Mouse (Mus musculus): ENCODE results near the gene Llgl1. TPM values are rescaled to one million over a fixed set of nuclear protein-coding genes. Genes with fewer than 3 reads are reported as not detected.
A peak's percentile ranks its signal among the peaks of the same experiment; 100 is the strongest.

Llgl1 gene
- polyA plus RNA-seq, 1 experiment from 2014 or later = 101 TPM

DNA sequence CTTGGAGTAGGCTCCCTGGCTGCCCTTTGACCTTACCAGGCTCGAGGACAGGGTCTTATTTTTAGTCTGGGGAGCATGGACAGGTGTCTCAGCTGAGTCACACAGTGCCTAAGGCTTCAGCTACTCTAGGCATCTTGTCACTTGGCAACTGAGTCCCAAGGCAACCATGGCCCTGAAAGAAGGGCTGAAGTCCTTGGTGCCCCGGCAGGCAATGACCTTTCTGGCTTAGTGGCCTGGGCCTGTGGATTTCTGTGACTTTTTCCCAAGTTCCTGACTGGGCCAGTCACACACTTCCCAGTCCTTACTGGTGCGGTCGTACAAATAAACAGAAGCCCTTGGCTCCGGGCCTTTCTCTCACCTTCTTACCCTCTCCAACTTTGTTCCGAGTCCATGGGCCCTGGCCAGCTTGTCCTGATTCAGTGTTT is 29.7 kb downstream of the Llgl1 start:
- 83% methylated on average over 6 of the region's 6 CpGs for WGBS
- no peaks in the 10 kb centered on the region for H3K27me3 ChIP-seq (replicated peaks)
- H3K4me2 ChIP-seq (replicated peaks) = peak overlapping the region; percentile 81
- peaks cover 30% of the 10 kb centered on the region for H3K36me3 ChIP-seq
- no peak for ATAC-seq (ENCODE audit: low FRiP score, low read depth)
- H3K4me3 ChIP-seq = 0 out of 2 replicates have a peak overlapping the region, but pooled peaks have one; percentile 91
- H3K9me3 ChIP-seq = no peaks in the 10 kb centered on the region
- H3K27ac ChIP-seq = no peak overlapping the region
- peaks cover 37% of the 10 kb centered on the region for H3K4me1 ChIP-seq
- no peak overlapping the region for H3K9ac ChIP-seq

DNA sequence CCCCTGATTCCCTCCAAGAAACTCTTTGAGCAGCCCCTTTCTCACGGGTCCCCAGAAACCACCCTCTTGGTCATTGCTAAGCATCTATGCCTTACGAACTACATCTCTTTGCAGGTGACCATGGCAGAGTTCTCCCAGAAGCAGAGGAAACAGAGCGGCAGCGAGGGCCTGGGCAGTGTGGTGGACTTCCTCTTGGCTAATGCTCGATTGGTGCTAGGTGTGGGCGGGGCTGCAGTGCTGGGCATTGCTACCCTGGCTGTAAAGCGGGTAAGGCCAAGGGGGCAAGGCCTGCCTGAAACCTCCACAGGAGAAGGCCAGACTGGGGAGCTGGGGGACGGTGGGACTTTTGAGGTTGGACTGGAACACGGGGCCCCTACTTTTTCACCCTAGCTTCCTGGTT is 30.6 kb downstream of the Llgl1 start:
- no peaks in the 10 kb centered on the region for H3K9me3 ChIP-seq
- ATAC-seq (ENCODE audit: low FRiP score, low read depth) = no peak
- no peak overlapping the region for H3K4me2 ChIP-seq (replicated peaks)
- no peaks in the 10 kb centered on the region for H3K27me3 ChIP-seq (replicated peaks)
- WGBS = 85% methylated on average over 9 of the region's 9 CpGs
- no peak overlapping the region for H3K9ac ChIP-seq
- no peak overlapping the region for H3K4me3 ChIP-seq
- peaks cover 34% of the 10 kb centered on the region for H3K4me1 ChIP-seq
- peaks cover 25% of the 10 kb centered on the region for H3K36me3 ChIP-seq
- H3K27ac ChIP-seq = no peak overlapping the region

GRCm38 (mm10) chr11:60731251-60731650 is 31.7 kb downstream of the Llgl1 start:
- Histone ChIP-seq H3K9ac (0 out of 2 replicates have a peak overlapping the region, but pooled peaks have one; percentile 21), H3K27me3 (replicated peaks) (no peaks in the 10 kb centered on the region), H3K9me3 (no peaks in the 10 kb centered on the region), H3K4me2 (replicated peaks) (no peak overlapping the region), H3K4me1 (peaks cover 26% of the 10 kb centered on the region), H3K4me3 (no peak overlapping the region), H3K36me3 (peaks cover 25% of the 10 kb centered on the region), H3K27ac (no peak overlapping the region)
- WGBS = 92% methylated on average over 14 of the region's 14 CpGs
- no peak for ATAC-seq (ENCODE audit: low FRiP score, low read depth)

DNA sequence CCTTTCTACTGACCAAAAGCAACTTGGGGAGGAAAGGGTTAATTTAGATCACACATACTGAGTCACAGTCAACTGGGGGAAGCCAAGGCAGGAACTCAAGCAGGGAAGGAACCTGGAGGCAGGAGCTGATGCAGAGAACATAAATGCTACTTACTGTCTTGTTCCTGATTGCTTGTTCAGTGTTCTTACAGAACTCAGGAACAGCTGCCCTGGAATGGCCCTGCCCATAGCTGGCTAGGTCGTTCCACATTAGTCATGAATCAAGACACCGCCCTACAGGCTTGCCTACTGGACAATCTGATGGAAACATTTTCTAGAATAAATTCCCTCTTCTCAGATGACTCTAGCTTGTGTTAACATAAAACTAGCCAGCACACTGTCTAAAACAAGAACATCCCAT is 34.7 kb downstream of the Llgl1 start:
- no peak overlapping the region for H3K27ac ChIP-seq
- no peaks in the 10 kb centered on the region for H3K9me3 ChIP-seq
- peaks cover 6% of the 10 kb centered on the region; the same call in 1 of the 2 replicates for H3K4me1 ChIP-seq
- no peak overlapping the region for H3K4me3 ChIP-seq
- no peak overlapping the region for H3K4me2 ChIP-seq (replicated peaks)
- H3K36me3 ChIP-seq = peaks cover 32% of the 10 kb centered on the region
- ATAC-seq (ENCODE audit: low FRiP score, low read depth) = no peak
- 87% methylated on average over 2 of the region's 2 CpGs for WGBS
- no peak overlapping the region for H3K9ac ChIP-seq
- no peaks in the 10 kb centered on the region for H3K27me3 ChIP-seq (replicated peaks)

DNA sequence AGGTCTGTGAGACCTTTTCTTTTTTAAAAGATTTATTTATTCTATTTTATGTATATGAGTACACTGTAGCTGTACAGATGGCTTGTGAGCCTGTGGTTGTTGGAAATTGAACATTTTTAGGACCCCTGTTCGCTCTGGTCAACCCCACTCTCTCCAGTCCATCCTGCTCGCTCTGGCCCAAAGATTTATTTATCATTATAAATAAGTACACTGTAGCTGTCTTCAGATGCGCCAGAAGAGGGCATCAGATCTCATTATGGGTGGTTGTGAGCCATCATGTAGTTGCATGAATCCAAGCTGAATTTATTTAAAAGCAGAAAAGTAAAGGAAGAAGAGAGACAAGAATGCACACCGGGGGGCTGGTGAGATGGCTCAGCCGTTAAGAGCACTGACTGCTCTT is 35.7 kb downstream of the Llgl1 start:
- no peaks in the 10 kb centered on the region for H3K9me3 ChIP-seq
- no peak overlapping the region for H3K4me3 ChIP-seq
- peaks cover 41% of the 10 kb centered on the region for H3K36me3 ChIP-seq
- no peaks in the 10 kb centered on the region for H3K4me1 ChIP-seq
- H3K4me2 ChIP-seq (replicated peaks) = no peak overlapping the region
- no peak overlapping the region for H3K27ac ChIP-seq
- H3K27me3 ChIP-seq (replicated peaks) = no peaks in the 10 kb centered on the region
- no peak overlapping the region for H3K9ac ChIP-seq
- 82% methylated on average over 5 of the region's 5 CpGs for WGBS
- ATAC-seq (ENCODE audit: low FRiP score, low read depth) = no peak

- Histone ChIP-seq H3K4me2 (replicated peaks) (no peak overlapping the region), H3K4me3 (no peak overlapping the region), H3K9me3 (no peaks in the 10 kb centered on the region), H3K27ac (no peak overlapping the region), H3K9ac (no peak overlapping the region), H3K27me3 (replicated peaks) (no peaks in the 10 kb centered on the region), H3K4me1 (no peaks in the 10 kb centered on the region), H3K36me3 (peaks cover 31% of the 10 kb centered on the region)
- WGBS = 82% methylated on average over 3 of the region's 3 CpGs
- ATAC-seq (ENCODE audit: low FRiP score, low read depth) = no peak
Observed at GRCm38 (mm10) chr11:60736491-60736890, 37.0 kb downstream of the Llgl1 start.

DNA sequence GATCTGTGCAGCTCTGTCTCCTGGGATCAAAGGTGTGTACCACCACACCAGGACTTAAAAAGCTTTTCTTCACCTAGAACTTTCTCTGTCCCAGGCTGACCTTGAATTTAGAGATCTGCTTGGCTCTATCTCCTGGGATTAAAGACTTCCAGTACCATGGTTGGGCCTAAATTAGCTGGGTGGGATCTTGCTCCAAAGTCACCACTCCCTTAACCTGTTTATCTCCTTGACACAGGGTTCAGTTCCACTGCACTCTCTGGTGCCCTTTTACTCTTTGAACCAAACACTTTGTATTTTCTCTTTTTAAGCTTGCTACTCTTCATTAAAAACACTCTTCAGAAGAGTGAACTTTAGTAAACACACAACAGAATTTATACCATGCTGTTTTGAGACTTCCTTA is 37.9 kb downstream of the Llgl1 start:
- Histone ChIP-seq H3K36me3 (peaks cover 34% of the 10 kb centered on the region), H3K4me3 (no peak overlapping the region), H3K4me1 (no peaks in the 10 kb centered on the region), H3K4me2 (replicated peaks) (no peak overlapping the region), H3K27ac (no peak overlapping the region), H3K9me3 (no peaks in the 10 kb centered on the region), H3K9ac (no peak overlapping the region), H3K27me3 (replicated peaks) (no peaks in the 10 kb centered on the region)
- ATAC-seq (ENCODE audit: low FRiP score, low read depth) = no peak

DNA sequence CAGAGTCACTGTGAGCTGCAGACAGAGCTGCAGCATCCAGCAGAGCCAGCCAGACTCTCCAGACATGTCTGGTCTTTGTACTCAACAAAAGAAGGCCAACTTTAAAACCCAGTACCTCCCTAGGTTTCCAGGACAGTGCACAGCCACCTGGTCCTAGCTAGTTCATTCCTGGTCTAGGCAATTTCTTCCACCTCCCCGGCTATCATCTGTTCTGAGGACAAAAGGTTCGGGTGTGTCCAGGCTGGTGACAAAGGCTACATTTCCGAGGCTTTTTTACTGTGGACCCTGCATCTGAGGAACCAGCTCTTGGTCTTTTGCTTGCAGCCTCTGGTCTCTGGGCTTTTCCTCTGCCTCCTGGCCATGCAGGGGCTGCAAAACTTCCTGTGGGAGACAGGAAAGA is 40.8 kb downstream of the Llgl1 start:
- H3K9me3 ChIP-seq = no peaks in the 10 kb centered on the region
- WGBS = 83% methylated on average over 3 of the region's 3 CpGs

DNA sequence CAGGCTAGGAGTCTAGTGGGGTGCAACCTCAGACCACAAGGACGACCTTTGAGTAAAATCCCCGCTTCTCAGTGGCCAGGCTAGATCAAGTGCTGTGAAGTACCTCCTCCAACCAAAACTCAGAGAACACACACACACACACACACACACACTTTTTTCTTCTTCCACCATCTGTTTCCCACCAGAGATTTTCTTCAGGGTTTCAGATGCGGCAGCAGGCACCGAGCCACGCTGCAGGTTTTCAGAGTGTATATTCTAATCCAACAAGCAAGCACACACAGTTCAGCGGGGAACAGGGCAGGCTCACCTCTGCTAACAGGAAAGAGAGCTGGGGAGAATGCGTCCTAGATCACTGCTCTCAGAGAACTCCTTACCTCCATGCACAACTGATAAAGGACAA is 56.0 kb downstream of the Llgl1 start:
- Histone ChIP-seq H3K4me1 (no peaks in the 10 kb centered on the region), H3K4me3 (no peak overlapping the region), H3K4me2 (replicated peaks) (no peak overlapping the region), H3K9ac (no peak overlapping the region), H3K27me3 (replicated peaks) (no peaks in the 10 kb centered on the region), H3K9me3 (no peaks in the 10 kb centered on the region), H3K27ac (no peak overlapping the region), H3K36me3 (peaks cover 69% of the 10 kb centered on the region)
- 95% methylated on average over 7 of the region's 7 CpGs for WGBS
- ATAC-seq (ENCODE audit: low FRiP score, low read depth) = no peak

More for the DNA sequence above, 40.8 kb downstream of the Llgl1 start:
- no peak overlapping the region for H3K9ac ChIP-seq
- no peak for ATAC-seq (ENCODE audit: low FRiP score, low read depth)
- H3K4me1 ChIP-seq = no peaks in the 10 kb centered on the region
- no peak overlapping the region for H3K27ac ChIP-seq
- no peak overlapping the region for H3K4me3 ChIP-seq
- H3K27me3 ChIP-seq (replicated peaks) = no peaks in the 10 kb centered on the region
- H3K36me3 ChIP-seq = peaks cover 52% of the 10 kb centered on the region
- no peak overlapping the region for H3K4me2 ChIP-seq (replicated peaks)

GRCm38 (mm10) chr11:60761681-60762080 is 62.2 kb downstream of the Llgl1 start:
- H3K9ac ChIP-seq = no peak overlapping the region
- 93% methylated on average over 3 of the region's 3 CpGs for WGBS

More at GRCm38 (mm10) chr11:60761681-60762080, 62.2 kb downstream of the Llgl1 start:
- Histone ChIP-seq H3K36me3 (peaks cover 33% of the 10 kb centered on the region), H3K4me1 (no peaks in the 10 kb centered on the region), H3K4me2 (replicated peaks) (no peak overlapping the region), H3K27me3 (replicated peaks) (no peaks in the 10 kb centered on the region), H3K4me3 (no peak overlapping the region), H3K9me3 (no peaks in the 10 kb centered on the region), H3K27ac (no peak overlapping the region)
- no peak for ATAC-seq (ENCODE audit: low FRiP score, low read depth)

Small RNAs within 50 kb of the gene (microRNA-seq; reads per million reads assigned to microRNA genes)
- gene Mir5100 = 3.5 reads per million, percentile 9 among the genes with 10 or more reads in this experiment

Other genes starting within 250 kb of the Llgl1 start
- gene Drg2, start 245.1 kb upstream of the Llgl1 start, polyA plus RNA-seq (2016; fragmentation: Nextera tagmentation; extraction: Ambion mirVana) = 103 TPM in 2 replicates
- gene Myo15, start 230.4 kb upstream of the Llgl1 start, polyA plus RNA-seq (2016; fragmentation: Nextera tagmentation; extraction: Ambion mirVana) = 0.05 and 0.13 TPM in 2 replicates
- gene Alkbh5, start 163.3 kb upstream of the Llgl1 start, polyA plus RNA-seq (2016; fragmentation: Nextera tagmentation; extraction: Ambion mirVana) = 28.5 and 34.9 TPM in 2 replicates
- 71.4 and 72.8 TPM in 2 replicates for gene Flii, start 27.5 kb downstream of the Llgl1 start, polyA plus RNA-seq (2016; fragmentation: Nextera tagmentation; extraction: Ambion mirVana)
- 17.5 and 19.5 TPM in 2 replicates for gene Mief2, start 28.7 kb downstream of the Llgl1 start, polyA plus RNA-seq (2016; fragmentation: Nextera tagmentation; extraction: Ambion mirVana)
- gene Top3a, start 77.6 kb downstream of the Llgl1 start, polyA plus RNA-seq (2016; fragmentation: Nextera tagmentation; extraction: Ambion mirVana) = 14.0 and 15.9 TPM in 2 replicates
- gene Smcr8, start 77.8 kb downstream of the Llgl1 start, polyA plus RNA-seq (2016; fragmentation: Nextera tagmentation; extraction: Ambion mirVana) = 7.6 and 8.6 TPM in 2 replicates
- 23.4 and 24.8 TPM in 2 replicates for gene Shmt1, start 112.0 kb downstream of the Llgl1 start, polyA plus RNA-seq (2016; fragmentation: Nextera tagmentation; extraction: Ambion mirVana)
- 24.7 and 26.5 TPM in 2 replicates for gene Dhrs7b, start 130.9 kb downstream of the Llgl1 start, polyA plus RNA-seq (2016; fragmentation: Nextera tagmentation; extraction: Ambion mirVana)
- gene Tmem11, start 179.5 kb downstream of the Llgl1 start, polyA plus RNA-seq (2016; fragmentation: Nextera tagmentation; extraction: Ambion mirVana) = 52.3 and 53.0 TPM in 2 replicates
- gene Natd1, start 215.0 kb downstream of the Llgl1 start, polyA plus RNA-seq (2016; fragmentation: Nextera tagmentation; extraction: Ambion mirVana) = 27.2 and 28.8 TPM in 2 replicates
- gene Map2k3, start 232.3 kb downstream of the Llgl1 start, polyA plus RNA-seq (2016; fragmentation: Nextera tagmentation; extraction: Ambion mirVana) = 40.7 and 41.7 TPM in 2 replicates

Measured in neural tube, embryonic 12.5 days (tissue).